Mouse (Mus musculus) forebrain, embryonic 10.5 days (tissue): Measurements from ENCODE around the gene Ints2. TPM values are rescaled to one million over a fixed set of nuclear protein-coding genes. Genes with fewer than 3 reads are reported as not detected.
"Not testable (repeated sequence)": the region's sequence is repeated elsewhere in the genome, so short reads cannot be mapped to it uniquely, and the experiment has no call there.

Source experiments
- DNase-seq: peaks from one replicate; pipeline ENCODE4 v3.0.0-alpha.2; 2017; ENCODE audit warnings: low spot score; ENCODE audit errors: extremely low spot score
- H3K27ac ChIP-seq: fragments of 300-500 bp; sonication (generic); 2 replicates; pipeline ENCODE4 v1.5.1; 2016; ENCODE audit warnings: mild to moderate bottlenecking
- H3K27me3 ChIP-seq: fragments of 300-500 bp; sonication (generic); 2 replicates; pipeline ENCODE4 v1.6.1; 2016; ENCODE audit warnings: mild to moderate bottlenecking; ENCODE audit not compliant: poor library complexity, severe bottlenecking
- H3K36me3 ChIP-seq: fragments of 300-500 bp; sonication (generic); replicated peaks from 2 replicates; pipeline ENCODE4 v1.6.1; 2016; ENCODE audit warnings: mild to moderate bottlenecking, moderate library complexity
- H3K4me1 ChIP-seq: fragments of 300-500 bp; sonication (generic); 2 replicates; pipeline ENCODE4 v1.6.1; 2016
- H3K4me3 ChIP-seq: fragments of 300-500 bp; sonication (generic); 2 replicates; pipeline ENCODE4 v1.5.1; 2016; ENCODE audit warnings: mild to moderate bottlenecking, moderate library complexity
- H3K9me3 ChIP-seq: fragments of 300-500 bp; sonication (generic); 2 replicates; pipeline ENCODE4 v1.6.1; 2016; ENCODE audit warnings: mild to moderate bottlenecking, moderate library complexity
- WGBS: fragments of 180-500 bp; shearing (Covaris S2); methylation state at CpG from one replicate; pipeline ENCODE4 v1.1.7; 2016; 5-methylcytosine and 5-hydroxymethylcytosine counted together
- polyA plus RNA-seq: library from polyadenylated mRNA; unstranded; fragments of >200 nt; fragmentation: Nextera tagmentation; extraction: Ambion mirVana; gene quantifications from 2 replicates; pipeline ENCODE4 v1.2.1, GENCODE M21; 2016

Ints2 gene
- polyA plus RNA-seq, 1 experiment from 2014 or later: 52.0 TPM

GRCm38 (mm10) chr11:86205876-86206275, 51.5 kb downstream of the Ints2 start:
- H3K4me1 ChIP-seq: peaks cover 13% of the 10 kb centered on the region
- WGBS: 93% methylated on average over 4 of the region's 4 CpGs
- peaks cover 86% of the 10 kb centered on the region for H3K36me3 ChIP-seq
- no peaks in the 10 kb centered on the region for H3K27me3 ChIP-seq
- no peak overlapping the region for H3K4me3 ChIP-seq
- no peak overlapping the region for H3K27ac ChIP-seq
- no peak for DNase-seq
- peaks cover 52% of the 10 kb centered on the region for H3K9me3 ChIP-seq

DNA sequence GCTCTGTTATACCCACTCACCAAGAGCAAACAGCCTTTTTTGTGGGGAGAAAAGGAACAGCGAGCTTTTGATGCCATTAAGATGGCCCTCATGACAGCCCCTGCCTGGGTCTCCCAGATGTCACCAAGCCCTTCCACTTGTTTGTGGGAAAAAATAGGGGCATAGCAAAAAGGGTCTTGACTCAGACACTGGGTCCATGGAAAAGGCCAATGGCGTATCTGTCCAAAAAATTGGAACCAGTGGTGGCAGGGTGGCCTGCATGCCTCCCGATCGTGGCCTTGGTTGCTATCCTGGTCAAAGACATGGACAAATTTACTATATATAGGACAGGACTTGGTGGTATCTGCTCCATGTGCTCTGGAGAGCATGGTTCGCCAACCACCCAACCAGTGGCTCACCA, 52.3 kb downstream of the Ints2 start:
- Histone ChIP-seq H3K27ac (no peak overlapping the region), H3K36me3 (peaks cover 78% of the 10 kb centered on the region), H3K4me3 (no peak overlapping the region), H3K27me3 (no peaks in the 10 kb centered on the region), H3K4me1 (peaks cover 17% of the 10 kb centered on the region), H3K9me3 (peaks cover 52% of the 10 kb centered on the region)
- no peak for DNase-seq
- 96% methylated on average over 5 of the region's 5 CpGs for WGBS

DNA sequence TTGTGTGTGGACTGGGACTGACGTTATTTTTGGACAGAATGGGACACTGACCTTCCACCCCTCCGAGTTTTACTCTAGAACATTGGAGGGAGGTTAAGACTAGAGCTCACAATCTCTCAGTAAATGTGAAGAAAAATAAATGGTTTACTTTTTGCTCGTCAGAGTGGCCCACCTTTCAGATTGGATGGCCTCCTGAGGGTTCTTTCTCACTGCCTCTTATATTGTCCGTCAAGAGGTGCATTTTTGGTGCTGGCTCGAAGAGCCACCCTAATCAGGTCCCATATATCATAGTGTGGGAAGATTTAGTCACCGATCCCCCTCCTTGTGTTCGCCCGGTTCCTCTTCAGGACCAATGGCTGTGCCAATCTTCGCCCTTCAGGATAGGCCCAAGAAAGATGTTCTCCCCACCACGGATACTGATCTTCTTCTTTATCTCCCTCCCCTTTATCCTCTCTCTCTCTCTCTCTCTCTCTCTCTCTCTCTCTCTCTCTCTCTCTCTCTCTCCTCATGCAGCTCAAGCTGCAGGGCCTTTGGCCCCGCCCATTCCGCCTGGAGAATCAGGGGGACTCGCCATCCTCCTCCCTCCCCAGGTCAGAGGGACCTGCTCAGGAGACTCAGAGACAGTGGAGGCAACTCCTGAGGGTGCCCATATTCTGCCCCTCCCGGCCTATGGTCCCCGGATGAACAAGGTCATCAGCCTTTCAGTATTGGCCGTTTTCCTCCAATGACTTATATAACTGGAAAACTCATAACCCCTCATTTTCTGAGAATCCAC, 55.3 kb downstream of the Ints2 start:
- peaks cover 66% of the 10 kb centered on the region for H3K36me3 ChIP-seq
- peak overlapping the region; percentile 95 for H3K27ac ChIP-seq
- peaks cover 47% of the 10 kb centered on the region for H3K9me3 ChIP-seq
- no peaks in the 10 kb centered on the region for H3K27me3 ChIP-seq
- WGBS: 62% methylated on average over 16 of the region's 16 CpGs
- DNase-seq: no peak
- H3K4me3 ChIP-seq: peak overlapping the region; percentile 72
- peaks cover 25% of the 10 kb centered on the region for H3K4me1 ChIP-seq

- H3K36me3 ChIP-seq: peaks cover 65% of the 10 kb centered on the region
- peak within 1 kb of the TSS; percentile 72 for H3K4me3 ChIP-seq
- peak within 1 kb of the TSS; percentile 95 for H3K27ac ChIP-seq
- peak; percentile 96 for DNase-seq
- peaks cover 25% of the 10 kb centered on the region for H3K4me1 ChIP-seq
- H3K27me3 ChIP-seq: no peaks in the 10 kb centered on the region
- under 1% methylated on average over 60 of the region's 60 CpGs for WGBS
- H3K9me3 ChIP-seq: peaks cover 38% of the 10 kb centered on the region
These were observed 56.2 kb downstream of the Ints2 start, which contains the start of gene Brip1 for GRCm38 (mm10) chr11:86201037-86201786. TSS of gene Brip1 (minus strand) at chr11:86201193.

DNA sequence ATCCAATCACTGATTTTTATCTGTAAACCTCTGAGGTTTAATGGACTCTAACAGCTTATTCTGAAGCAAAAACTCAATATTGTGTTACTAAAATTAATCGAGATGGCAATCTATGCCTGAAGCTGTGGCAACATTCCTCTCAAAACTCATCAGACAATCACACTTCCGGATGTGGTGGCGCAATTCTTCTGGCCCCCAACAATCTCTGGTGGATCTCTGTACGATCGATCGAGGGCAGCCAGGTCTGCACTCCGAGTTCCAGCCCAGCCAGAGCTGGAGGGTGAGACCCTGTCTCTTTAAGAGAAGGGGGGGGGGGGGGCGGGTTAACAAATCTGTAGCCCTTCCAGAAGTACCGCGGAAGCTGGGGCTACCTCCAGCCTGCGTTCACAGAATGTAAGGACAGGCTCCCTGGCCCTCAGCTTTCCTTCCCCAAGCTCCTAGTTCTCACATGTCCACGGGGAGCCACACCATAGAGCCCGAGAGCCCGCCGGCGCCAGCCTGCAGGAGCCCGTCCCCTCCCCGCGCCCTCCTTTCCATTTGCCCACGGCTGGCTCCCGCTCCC, 56.8 kb downstream of the Ints2 start:
- Histone ChIP-seq H3K4me1 (peaks cover 25% of the 10 kb centered on the region), H3K4me3 (peak overlapping the region; percentile 72), H3K27ac (peak overlapping the region; percentile 95), H3K9me3 (peaks cover 32% of the 10 kb centered on the region), H3K27me3 (no peaks in the 10 kb centered on the region), H3K36me3 (peaks cover 64% of the 10 kb centered on the region)
- WGBS: 1% methylated on average over 21 of the region's 21 CpGs
- no peak for DNase-seq

- Histone ChIP-seq H3K4me1 (peaks cover 25% of the 10 kb centered on the region), H3K9me3 (peaks cover 24% of the 10 kb centered on the region), H3K36me3 (peaks cover 64% of the 10 kb centered on the region), H3K27me3 (no peaks in the 10 kb centered on the region), H3K4me3 (peak overlapping the region; percentile 72), H3K27ac (no peak overlapping the region)
- WGBS: 69% methylated on average over 4 of the region's 4 CpGs
- DNase-seq: no peak
These were observed 57.6 kb downstream of the Ints2 start for GRCm38 (mm10) chr11:86199733-86200132.

- not testable (repeated sequence) for H3K9me3 ChIP-seq, H3K27ac ChIP-seq, H3K4me1 ChIP-seq, DNase-seq, H3K4me3 ChIP-seq, H3K27me3 ChIP-seq
- H3K36me3 ChIP-seq: peaks cover 27% of the 10 kb centered on the region
- 97% methylated on average over 7 of the region's 7 CpGs for WGBS
These were observed 72.2 kb downstream of the Ints2 start for GRCm38 (mm10) chr11:86185224-86185623.

DNA sequence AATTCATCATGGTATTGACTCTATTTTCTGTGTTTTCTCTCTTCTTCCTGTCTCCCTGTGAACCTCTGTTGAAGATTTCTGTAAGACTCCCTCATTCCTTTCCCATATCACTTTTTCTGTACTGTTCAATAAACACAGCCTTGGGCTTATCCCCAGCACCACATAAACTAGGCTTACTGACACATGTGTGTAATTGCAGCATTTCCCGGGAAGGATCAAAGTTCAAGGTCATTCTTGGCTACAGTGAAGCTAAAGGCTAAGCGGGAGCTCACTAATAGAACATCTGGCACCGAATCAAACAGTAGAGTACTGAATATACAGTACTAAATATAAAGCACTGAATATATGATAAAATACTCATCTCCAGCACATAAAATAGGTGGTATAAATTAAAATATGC, 81.5 kb downstream of the Ints2 start:
- no peaks in the 10 kb centered on the region for H3K4me1 ChIP-seq
- no peak overlapping the region for H3K4me3 ChIP-seq
- 86% methylated on average over 3 of the region's 3 CpGs for WGBS
- H3K9me3 ChIP-seq: no peaks in the 10 kb centered on the region
- no peaks in the 10 kb centered on the region for H3K36me3 ChIP-seq
- no peaks in the 10 kb centered on the region for H3K27me3 ChIP-seq
- H3K27ac ChIP-seq: no peak overlapping the region
- no peak for DNase-seq

DNA sequence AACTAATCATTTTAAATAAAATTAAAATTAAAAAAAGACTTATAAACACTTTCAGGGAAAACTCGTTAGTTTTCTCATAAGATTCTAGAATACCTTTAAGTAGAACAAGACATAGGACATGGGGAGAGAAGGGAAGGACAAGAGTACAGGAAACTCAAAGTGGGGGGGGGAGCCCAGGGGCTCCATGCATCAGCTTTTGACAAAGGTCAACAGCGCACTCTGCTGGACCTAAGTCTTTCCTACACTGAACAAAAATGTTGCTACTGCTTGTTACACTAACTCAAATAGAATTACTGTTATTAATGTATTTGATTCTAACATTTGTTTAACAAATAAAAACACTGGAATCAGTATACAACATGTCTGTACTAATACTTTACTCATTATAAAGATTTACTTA, 83.2 kb downstream of the Ints2 start:
- Histone ChIP-seq H3K9me3 (no peaks in the 10 kb centered on the region), H3K4me3 (no peak overlapping the region), H3K27me3 (no peaks in the 10 kb centered on the region), H3K27ac (no peak overlapping the region), H3K4me1 (no peaks in the 10 kb centered on the region), H3K36me3 (no peaks in the 10 kb centered on the region)
- no peak for DNase-seq
- 58% methylated on average over 2 of the region's 2 CpGs for WGBS

GRCm38 (mm10) chr11:86170743-86171142, 86.6 kb downstream of the Ints2 start:
- DNase-seq: no peak
- Histone ChIP-seq H3K27ac (no peak overlapping the region), H3K4me1 (no peaks in the 10 kb centered on the region), H3K9me3 (no peaks in the 10 kb centered on the region), H3K4me3 (no peak overlapping the region), H3K27me3 (no peaks in the 10 kb centered on the region), H3K36me3 (no peaks in the 10 kb centered on the region)
- 97% methylated on average over 2 of the region's 2 CpGs for WGBS
